Mouse (Mus musculus): ENCODE data around the gene Gm49345.
A peak's percentile ranks its signal among the peaks of the same experiment; 100 is the strongest.

GRCm38 (mm10) chr13:67609066-67609876 is 28.3 kb downstream of the Gm49345 start, which contains the start of gene Zfp729b:
- TF ChIP-seq EP300 (IDR thresholded peaks at IDR 0.05; ENCODE audit: low read depth) (0 out of 2 replicates have a peak, but pooled peaks have one; percentile 55), CTCF (IDR thresholded peaks at IDR 0.05; ENCODE audit: low read depth) (peak; percentile 69)

Measured in liver, postnatal 0 days (tissue).